Mouse (Mus musculus) limb, embryonic 11.5 days (tissue): ENCODE data around the gene Lefty2. TPM values are rescaled to one million over a fixed set of nuclear protein-coding genes. Genes with fewer than 3 reads are reported as not detected.

Source experiments
- ATAC-seq: fragments of 200-750 bp; cut with Nextera tagmentation; 2 replicates; pipeline ENCODE4 v1.8.0; 2017; ENCODE audit warnings: low read depth; ENCODE audit not compliant: insufficient number of reproducible peaks, low FRiP score, low TSS enrichment
- DNase-seq: peaks from one replicate; pipeline ENCODE4 v3.0.0-alpha.2; 2015; ENCODE audit warnings: low spot score
- H3K27ac ChIP-seq: fragments of 300-500 bp; sonication (generic); replicated peaks from 2 replicates; pipeline ENCODE4 v1.5.1; 2014; ENCODE audit warnings: low read depth, mild to moderate bottlenecking, low read length
- H3K27me3 ChIP-seq: fragments of 300-500 bp; sonication (generic); 2 replicates; pipeline ENCODE4 v1.6.1; 2014; ENCODE audit warnings: mild to moderate bottlenecking, low read length, mixed read lengths; ENCODE audit not compliant: control insufficient read depth, insufficient read depth
- H3K36me3 ChIP-seq: fragments of 300-500 bp; sonication (generic); 2 replicates; pipeline ENCODE4 v1.6.1; 2014; ENCODE audit warnings: mild to moderate bottlenecking, low read length, moderate library complexity, mixed read lengths; ENCODE audit not compliant: control insufficient read depth, insufficient read depth
- H3K4me1 ChIP-seq: fragments of 300-500 bp; sonication (generic); 2 replicates; pipeline ENCODE4 v1.6.1; 2014; ENCODE audit warnings: low read length, mixed read lengths; ENCODE audit not compliant: control insufficient read depth, insufficient read depth
- H3K4me2 ChIP-seq: fragments of 300-500 bp; sonication (generic); 2 replicates; pipeline ENCODE4 v1.6.1; 2014; ENCODE audit warnings: low read depth, mild to moderate bottlenecking, moderate library complexity; ENCODE audit not compliant: severe bottlenecking
- H3K4me3 ChIP-seq: fragments of 300-500 bp; sonication (generic); 2 replicates; pipeline ENCODE4 v1.5.1; 2014; ENCODE audit warnings: low read depth, low read length
- H3K9ac ChIP-seq: fragments of 300-500 bp; sonication (generic); 2 replicates; pipeline ENCODE4 v1.6.1; 2014; ENCODE audit warnings: mild to moderate bottlenecking, low read length
- H3K9me3 ChIP-seq: fragments of 300-500 bp; sonication (generic); 2 replicates; pipeline ENCODE4 v1.6.1; 2016; ENCODE audit warnings: low read length; ENCODE audit not compliant: control insufficient read depth
- WGBS: fragments of 180-500 bp; shearing (Covaris S2); extraction: QIAGEN DNeasy Blood & Tissue Kit; methylation state at CpG from one replicate; pipeline ENCODE4 v1.1.7; 2014; 5-methylcytosine and 5-hydroxymethylcytosine counted together
- polyA plus RNA-seq: library from polyadenylated mRNA; unstranded; fragments of >200 nt; fragmentation: Nextera tagmentation; extraction: Ambion mirVana; gene quantifications from 2 replicates; pipeline ENCODE4 v1.2.1, GENCODE M21; 2014

Gene Lefty2
- 0.08 TPM in 1 of 2 replicates, not detected in the other for polyA plus RNA-seq

DNA sequence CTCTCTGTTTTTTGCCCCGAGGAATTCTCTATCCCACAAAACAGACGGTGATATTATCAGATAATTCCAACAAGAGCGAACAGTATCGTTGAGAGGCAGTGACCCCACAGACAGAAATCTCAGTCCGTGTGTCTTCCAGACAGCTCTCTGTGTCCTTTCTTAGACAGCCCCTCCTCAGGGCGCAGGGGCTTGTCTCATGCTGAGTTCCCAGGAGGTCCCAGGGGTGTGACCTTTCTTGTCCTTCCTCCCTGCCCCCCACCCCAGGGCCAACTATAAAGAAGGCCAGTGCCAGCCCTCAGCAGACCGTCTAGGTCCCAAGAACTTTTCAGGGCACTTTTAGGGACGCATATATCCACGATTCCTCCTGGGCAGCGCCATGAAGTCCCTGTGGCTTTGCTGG is at the start of gene Lefty2:
Gene Lefty2 (plus strand): TSS at position 301 of the 400 bp plus-strand sequence.
- Histone ChIP-seq H3K9me3 (no peaks in the 10 kb centered on the region), H3K27me3 (peaks cover 23% of the 10 kb centered on the region), H3K4me2 (no peak within 1 kb of the TSS), H3K9ac (no peak within 1 kb of the TSS), H3K36me3 (no peaks in the 10 kb centered on the region), H3K27ac (no peak within 1 kb of the TSS), H3K4me1 (peaks cover 11% of the 10 kb centered on the region), H3K4me3 (no peak within 1 kb of the TSS)
- ATAC-seq (no peak), DNase-seq (no peak)
- 67% methylated on average over 10 of the region's 10 CpGs for WGBS

DNA sequence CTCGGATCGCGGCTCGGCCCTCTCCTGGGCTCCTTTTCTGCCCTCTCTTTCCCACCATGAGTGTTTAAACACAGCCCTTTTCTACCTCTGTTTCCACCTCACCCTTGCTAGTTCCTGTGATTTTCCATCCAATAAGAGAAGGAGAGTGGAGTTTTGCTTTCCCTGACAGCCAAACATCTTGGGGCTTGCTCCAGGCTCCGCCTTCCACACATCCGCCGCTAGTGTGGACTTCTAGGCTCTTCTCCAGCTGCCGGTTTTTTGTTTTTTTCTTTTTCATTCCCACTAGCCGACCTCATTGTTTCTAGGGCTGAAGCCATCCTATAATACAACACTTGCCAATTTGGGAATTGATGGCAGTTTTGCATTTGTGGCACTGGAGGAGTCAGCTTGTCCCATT is 44.8 kb upstream of the Lefty2 start:
- H3K9me3 ChIP-seq: no peaks in the 10 kb centered on the region
- H3K4me1 ChIP-seq: peaks cover 18% of the 10 kb centered on the region
- H3K27me3 ChIP-seq: no peaks in the 10 kb centered on the region
- H3K36me3 ChIP-seq: peaks cover 4% of the 10 kb centered on the region; the same call in 1 of the 2 replicates
- H3K9ac ChIP-seq: peak overlapping the region; percentile 8
- DNase-seq (peak; percentile 67), ATAC-seq (peak; percentile 45; the same call in 1 of the 2 replicates)
- 3% methylated on average over 9 of the region's 9 CpGs for WGBS
- peak overlapping the region; percentile 30; the same call in 1 of the 2 replicates for H3K27ac ChIP-seq
- H3K4me2 ChIP-seq: peak overlapping the region; percentile 36
- H3K4me3 ChIP-seq: no peak overlapping the region; the same call in 1 of the 2 replicates

DNA sequence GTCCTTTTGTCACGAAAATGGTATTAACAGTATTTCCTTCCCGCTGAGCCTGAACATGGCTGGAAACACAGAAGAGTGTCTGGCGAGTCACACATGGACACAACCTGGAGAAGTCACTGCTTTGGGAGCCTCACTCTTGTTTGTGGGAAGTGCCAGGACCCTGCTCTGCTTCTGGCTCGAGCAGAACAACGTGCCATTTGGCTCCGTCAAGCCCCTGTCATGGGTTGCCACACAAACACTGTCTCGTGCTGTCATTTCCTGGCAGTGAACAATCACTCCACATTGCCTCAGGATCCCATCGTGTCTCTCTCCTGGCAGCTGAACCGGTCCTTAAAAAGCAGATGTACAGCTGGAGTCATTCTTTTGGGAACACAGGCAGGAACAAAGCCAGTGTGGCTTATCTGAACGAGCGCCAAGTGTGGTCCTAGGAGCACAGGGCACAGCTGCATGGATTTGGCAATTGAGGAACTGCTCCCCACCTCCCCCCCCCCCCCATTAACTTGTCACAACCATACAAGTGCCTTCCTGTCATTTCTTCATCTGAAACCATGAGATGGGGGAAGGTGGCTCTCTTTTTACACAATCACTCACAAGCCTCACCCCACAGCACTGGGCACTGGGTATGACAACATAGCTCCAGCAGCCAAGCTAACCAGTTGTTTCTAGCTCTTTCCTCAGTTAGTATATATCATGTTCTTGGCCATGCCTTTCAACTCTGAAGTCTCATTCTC is 44.2 kb upstream of the Lefty2 start:
- peak overlapping the region; percentile 36 for H3K4me2 ChIP-seq
- peaks cover 18% of the 10 kb centered on the region for H3K4me1 ChIP-seq
- peaks cover 4% of the 10 kb centered on the region; the same call in 1 of the 2 replicates for H3K36me3 ChIP-seq
- peak overlapping the region; percentile 2 for H3K9ac ChIP-seq
- H3K9me3 ChIP-seq: no peaks in the 10 kb centered on the region
- ATAC-seq (no peak), DNase-seq (no peak)
- H3K27me3 ChIP-seq: no peaks in the 10 kb centered on the region
- H3K4me3 ChIP-seq: no peak overlapping the region; the same call in 1 of the 2 replicates
- 28% methylated on average over 11 of the region's 11 CpGs for WGBS
- peak overlapping the region; percentile 30 for H3K27ac ChIP-seq

DNA sequence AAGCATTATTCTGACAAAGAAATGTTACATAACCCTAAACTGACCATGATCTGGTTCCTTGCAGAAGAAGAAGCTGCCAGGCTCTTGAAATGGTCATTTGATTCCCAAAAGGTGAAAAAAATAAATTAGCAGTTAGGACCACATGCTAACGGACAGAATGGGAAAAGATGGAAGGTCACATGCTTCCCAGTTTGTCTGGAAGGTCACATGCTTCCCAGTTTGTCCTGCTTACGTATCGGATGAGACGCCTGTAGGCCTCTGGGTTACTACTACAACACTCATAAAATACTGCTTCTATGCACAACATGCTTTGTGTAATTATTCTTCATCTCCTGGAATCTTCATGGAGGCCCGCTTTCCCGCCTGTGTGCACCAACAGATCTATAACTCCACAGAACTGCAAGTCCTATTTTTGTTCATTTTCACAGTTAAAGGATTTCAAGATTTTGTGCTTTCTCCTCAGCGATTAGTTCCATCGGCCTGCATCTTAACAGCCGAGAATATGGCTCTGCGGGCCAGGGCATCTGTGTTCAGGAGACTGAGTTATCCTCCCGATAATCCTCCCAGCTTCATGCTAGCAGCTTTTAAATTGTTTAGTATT is 43.1 kb upstream of the Lefty2 start:
- Histone ChIP-seq H3K4me1 (peaks cover 18% of the 10 kb centered on the region), H3K4me2 (peak overlapping the region; percentile 59), H3K27me3 (no peaks in the 10 kb centered on the region), H3K9ac (peak overlapping the region; percentile 66), H3K36me3 (peaks cover 4% of the 10 kb centered on the region; the same call in 1 of the 2 replicates), H3K9me3 (no peaks in the 10 kb centered on the region), H3K4me3 (peak overlapping the region; percentile 81), H3K27ac (peak overlapping the region; percentile 95)
- ATAC-seq: no peak
- 43% methylated on average over 11 of the region's 11 CpGs for WGBS
- DNase-seq: peak; percentile 36

DNA sequence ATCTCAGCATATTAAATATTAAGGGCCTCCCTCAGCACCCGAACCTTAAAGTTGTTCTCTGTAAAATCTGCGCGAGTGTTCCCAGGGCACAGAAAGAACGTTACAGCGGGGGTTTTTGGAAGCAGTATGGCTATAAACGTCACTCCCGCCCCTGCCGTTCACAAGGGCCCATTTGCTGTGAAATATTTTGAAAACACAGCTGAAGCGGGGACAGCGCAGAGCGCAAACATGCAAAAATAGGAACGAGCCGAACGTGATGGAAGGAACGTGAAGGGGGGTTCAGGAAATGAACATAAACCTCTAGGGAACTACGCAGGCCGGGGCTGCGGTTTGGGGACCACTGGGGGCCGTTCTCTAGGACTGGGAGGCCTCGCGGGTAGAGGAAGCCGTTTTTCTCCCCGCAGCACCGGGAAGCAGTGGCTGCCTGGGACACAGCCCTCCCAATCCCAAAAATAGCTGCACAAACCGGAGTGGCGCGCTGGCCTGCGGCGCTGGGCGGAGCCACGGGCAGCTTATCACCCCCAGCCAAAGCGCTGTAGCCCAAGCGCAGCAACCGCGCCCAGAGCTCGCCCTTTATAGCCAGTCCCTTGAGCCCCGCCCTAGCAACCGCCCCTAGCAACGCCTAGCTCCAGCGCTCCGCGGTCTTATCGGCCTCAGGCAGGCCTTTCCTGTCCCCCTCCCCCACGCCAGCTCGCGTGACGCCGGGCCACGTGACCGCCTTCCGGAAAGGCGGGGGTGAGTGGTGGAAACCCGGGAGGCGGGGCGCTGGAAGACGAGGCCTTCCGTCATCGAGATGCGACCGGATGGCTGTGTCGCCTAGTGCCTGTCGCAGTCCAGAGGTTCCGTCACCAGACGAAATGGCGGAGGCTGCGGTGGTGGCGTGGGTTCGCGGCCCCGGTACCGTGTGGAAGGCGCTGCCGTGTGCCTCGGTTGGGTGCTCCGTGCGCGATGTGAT is 42.3 kb upstream of the Lefty2 start, which contains the start of gene Sde2:
Gene Sde2 (plus strand): TSS at position 812 of the 955 bp plus-strand sequence.
- H3K27ac ChIP-seq: peak within 1 kb of the TSS; percentile 95
- H3K9me3 ChIP-seq: no peaks in the 10 kb centered on the region
- H3K4me2 ChIP-seq: peak within 1 kb of the TSS; percentile 78
- peak within 1 kb of the TSS; percentile 81 for H3K4me3 ChIP-seq
- H3K9ac ChIP-seq: peak within 1 kb of the TSS; percentile 86
- H3K4me1 ChIP-seq: peaks cover 18% of the 10 kb centered on the region
- no peaks in the 10 kb centered on the region for H3K27me3 ChIP-seq
- peaks cover 7% of the 10 kb centered on the region; the same call in 1 of the 2 replicates for H3K36me3 ChIP-seq
- under 1% methylated on average over 77 of the region's 77 CpGs for WGBS
- DNase-seq (peak; percentile 100), ATAC-seq (peak; percentile 99)

DNA sequence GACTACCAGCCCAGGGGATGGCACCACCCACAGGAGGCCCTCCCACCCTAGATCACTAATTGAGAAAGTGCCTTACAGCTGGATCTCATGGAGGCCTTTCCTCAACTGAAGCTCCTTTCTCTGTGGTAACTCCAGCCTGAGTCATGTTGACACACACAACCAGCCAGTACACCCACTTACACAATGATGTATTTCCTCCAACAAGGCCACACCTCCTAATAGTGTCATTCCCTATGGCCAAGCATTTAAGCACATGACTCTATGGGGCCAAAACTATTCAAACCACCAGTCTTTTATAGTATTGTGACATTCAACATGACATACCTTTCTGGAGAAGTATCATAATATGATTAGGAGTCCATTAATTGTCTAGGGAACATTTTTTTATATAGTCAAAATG is 34.1 kb upstream of the Lefty2 start:
- ATAC-seq: no peak
- Histone ChIP-seq H3K4me2 (no peak overlapping the region), H3K27ac (no peak overlapping the region), H3K4me3 (no peak overlapping the region), H3K9me3 (no peaks in the 10 kb centered on the region), H3K36me3 (peaks cover 36% of the 10 kb centered on the region), H3K4me1 (no peaks in the 10 kb centered on the region), H3K9ac (no peak overlapping the region), H3K27me3 (no peaks in the 10 kb centered on the region)
- DNase-seq: no peak

DNA sequence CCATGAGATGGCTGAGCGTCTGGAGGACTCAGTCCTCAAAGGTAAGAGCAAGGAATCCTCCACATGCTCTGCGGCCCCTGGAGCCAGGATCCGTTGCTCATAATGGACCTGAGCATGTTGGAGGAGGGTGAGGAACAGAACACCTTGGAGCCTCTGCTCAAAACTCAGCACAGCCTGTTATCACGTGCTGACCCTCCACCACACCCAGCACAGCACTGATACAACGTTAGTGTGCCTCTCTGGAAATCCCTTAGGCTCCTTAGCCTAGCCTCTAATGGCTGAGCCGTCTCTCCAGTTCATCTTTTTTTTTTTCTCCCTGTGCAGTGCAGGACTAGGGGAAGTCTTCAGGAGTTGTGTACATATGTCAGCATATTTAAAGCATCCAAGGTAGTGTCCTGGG is 32.9 kb upstream of the Lefty2 start:
- ATAC-seq: no peak
- 87% methylated on average over 6 of the region's 6 CpGs for WGBS
- no peak for DNase-seq

DNA sequence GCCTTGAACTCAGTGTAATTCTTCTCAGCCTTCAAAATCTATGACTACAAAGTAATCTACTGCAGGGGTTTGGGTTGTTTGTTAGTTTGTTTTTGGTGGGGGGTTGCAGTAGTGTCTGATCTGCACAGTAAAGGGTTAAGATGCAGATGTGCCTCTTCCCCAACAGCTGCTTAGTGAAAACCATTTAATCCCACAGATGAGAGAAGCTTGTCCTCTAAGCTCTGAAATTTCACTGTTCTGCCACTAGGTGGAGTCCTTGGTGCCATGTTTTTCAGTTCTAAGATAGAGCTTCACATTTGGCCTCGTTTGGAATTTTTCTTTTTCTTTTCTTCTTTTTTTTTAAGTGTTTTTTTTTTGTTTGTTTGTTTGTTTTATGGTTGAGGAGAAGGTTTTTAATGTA is 29.3 kb upstream of the Lefty2 start:
- H3K36me3 ChIP-seq: peaks cover 35% of the 10 kb centered on the region
- no peak for ATAC-seq

More for the DNA sequence above, 32.9 kb upstream of the Lefty2 start:
- peaks cover 35% of the 10 kb centered on the region for H3K36me3 ChIP-seq
- H3K4me1 ChIP-seq: no peaks in the 10 kb centered on the region
- H3K9ac ChIP-seq: no peak overlapping the region
- H3K4me3 ChIP-seq: no peak overlapping the region
- H3K27ac ChIP-seq: no peak overlapping the region
- no peak overlapping the region for H3K4me2 ChIP-seq
- no peaks in the 10 kb centered on the region for H3K27me3 ChIP-seq
- H3K9me3 ChIP-seq: no peaks in the 10 kb centered on the region

More for the DNA sequence above, 29.3 kb upstream of the Lefty2 start:
- H3K27me3 ChIP-seq: no peaks in the 10 kb centered on the region
- H3K27ac ChIP-seq: no peak overlapping the region
- no peak overlapping the region for H3K9ac ChIP-seq
- H3K4me1 ChIP-seq: no peaks in the 10 kb centered on the region
- WGBS: 36% methylated on average over 1 of the region's 1 CpGs
- no peak for DNase-seq
- no peak overlapping the region for H3K4me2 ChIP-seq
- H3K9me3 ChIP-seq: no peaks in the 10 kb centered on the region
- no peak overlapping the region for H3K4me3 ChIP-seq
